18 mouse cellular contexts compared by ENCODE assay signal in genomic region chr17:48064196-48064843, GRCm38 (mm10). TPM values are rescaled to one million over a fixed set of nuclear protein-coding genes. Genes with fewer than 3 reads are reported as not detected.
DNase-seq lines count a peak whose midpoint lies in the region; ATAC-seq lines count a peak whose summit lies in the region.
"Had no signal": no experiment of that assay in that cellular context is flagged by ENCODE, and none has a peak within 500 bp of the region (broad histone marks: within the 10 kb centered on the region; RNA-seq: fewer than 3 reads in every experiment).

No protein-coding gene starts in this region.

- peaks cover 26% of the 10 kb centered on the region for H3K4me1 ChIP-seq in midbrain, embryonic 10.5 days
- peaks cover 10% of the 10 kb centered on the region; the same call in 1 of the 2 replicates for H3K4me1 ChIP-seq in midbrain, embryonic 15.5 days
- peaks cover 15% of the 10 kb centered on the region for H3K4me1 ChIP-seq in forebrain, embryonic 15.5 days
- H3K4me1 ChIP-seq in stomach, embryonic 15.5 days, result peaks cover 7% of the 10 kb centered on the region; the same call in 1 of the 2 replicates

- intact Hi-C loops in left cerebral cortex, postnatal 10 days (cut with DNase I), result no loop called here

- peaks cover 35% of the 10 kb centered on the region for H3K27me3 ChIP-seq in midbrain, embryonic 10.5 days (ENCODE audit: low read depth, poor library complexity, severe bottlenecking)
- H3K27me3 ChIP-seq in midbrain, embryonic 15.5 days (replicated peaks), result no peaks in the 10 kb centered on the region
- H3K27me3 ChIP-seq in forebrain, embryonic 15.5 days, result no peaks in the 10 kb centered on the region
- no peaks in the 10 kb centered on the region for H3K27me3 ChIP-seq in stomach, embryonic 15.5 days (replicated peaks)

- H3K9me3 ChIP-seq in midbrain, embryonic 10.5 days (replicated peaks), result no peaks in the 10 kb centered on the region
- no peaks in the 10 kb centered on the region for H3K9me3 ChIP-seq in midbrain, embryonic 15.5 days
- no peaks in the 10 kb centered on the region for H3K9me3 ChIP-seq in forebrain, embryonic 15.5 days
- H3K9me3 ChIP-seq in stomach, embryonic 15.5 days, result no peaks in the 10 kb centered on the region

- no peaks in the 10 kb centered on the region for H3K36me3 ChIP-seq in midbrain, embryonic 10.5 days
- no peaks in the 10 kb centered on the region for H3K36me3 ChIP-seq in midbrain, embryonic 15.5 days (replicated peaks)
- no peaks in the 10 kb centered on the region for H3K36me3 ChIP-seq in forebrain, embryonic 15.5 days
- H3K36me3 ChIP-seq in stomach, embryonic 15.5 days, result no peaks in the 10 kb centered on the region

- no peak overlapping the region for H3K4me2 ChIP-seq in midbrain, embryonic 15.5 days
- H3K4me2 ChIP-seq in forebrain, embryonic 15.5 days (replicated peaks), result no peak overlapping the region
- no peak overlapping the region for H3K4me2 ChIP-seq in stomach, embryonic 15.5 days

- no peak overlapping the region for H3K9ac ChIP-seq in midbrain, embryonic 15.5 days
- H3K9ac ChIP-seq in forebrain, embryonic 15.5 days (replicated peaks), result no peak overlapping the region
- no peak overlapping the region for H3K9ac ChIP-seq in stomach, embryonic 15.5 days
- H3K9ac ChIP-seq: liver, embryonic 14.5 days had no signal

- 46% methylated on average over 10 of the region's 10 CpGs for WGBS in midbrain, embryonic 10.5 days
- WGBS in midbrain, embryonic 15.5 days, result 42% methylated on average over 10 of the region's 10 CpGs
- 27% methylated on average over 10 of the region's 10 CpGs for WGBS in forebrain, embryonic 15.5 days
- WGBS in stomach, embryonic 15.5 days, result 34% methylated on average over 10 of the region's 10 CpGs

- DNase-seq in adrenal gland, postnatal 14 days, result peak; percentile 0
- no peak for DNase-seq in adrenal gland, adult 18-20 months (ENCODE audit: low spot score in 2 of 2)
- no peak for DNase-seq in midbrain, embryonic 10.5 days (ENCODE audit: low spot score)
- no peak for DNase-seq in cerebellum, adult 11 months
- DNase-seq in left cerebral cortex, postnatal 10 days (ENCODE audit: extremely low spot score in 1 of 2, low spot score in 2 of 2), result no peak
- DNase-seq: adrenal gland, adult 8-10 months; cerebellum, postnatal 36 days; heart, adult 18-20 months; heart, postnatal 10 days; kidney, postnatal 25 days had no signal

- no peak for ATAC-seq in midbrain, embryonic 15.5 days (replicated peaks)
- ATAC-seq in forebrain, embryonic 15.5 days (replicated peaks), result peak; percentile 49; the same call in 1 of the 2 replicates
- ATAC-seq in stomach, embryonic 15.5 days (ENCODE audit: insufficient read depth, low FRiP score, low read depth), result peak; percentile 53; the same call in 1 of the 2 replicates
- ATAC-seq: inflammation-experienced regulatory T-cells, adult 6 months had no signal

- H3K4me3 ChIP-seq in midbrain, embryonic 10.5 days, result no peak overlapping the region
- no peak overlapping the region for H3K4me3 ChIP-seq in midbrain, embryonic 15.5 days
- H3K4me3 ChIP-seq in forebrain, embryonic 15.5 days, result no peak overlapping the region
- H3K4me3 ChIP-seq in stomach, embryonic 15.5 days (replicated peaks), result no peak overlapping the region
- H3K4me3 ChIP-seq: myocyte had no signal

- H3K27ac ChIP-seq in midbrain, embryonic 10.5 days (replicated peaks), result peak overlapping the region; percentile 47
- H3K27ac ChIP-seq in midbrain, embryonic 15.5 days, result no peak overlapping the region
- peak overlapping the region; percentile 37; the same call in 1 of the 2 replicates for H3K27ac ChIP-seq in forebrain, embryonic 15.5 days (replicated peaks)
- H3K27ac ChIP-seq in stomach, embryonic 15.5 days, result no peak overlapping the region
- H3K27ac ChIP-seq: liver, embryonic 14.5 days; macrophage had no signal

RNA-seq across cellular contexts. Expression of gene 1700067P10Rik, which starts 24.8 kb away (rescaled TPM):
- total RNA-seq in adrenal gland, postnatal 14 days (2021), result not detected in 2 replicates
- total RNA-seq in adrenal gland, adult 18-20 months (2021), result not detected
- polyA plus RNA-seq in midbrain, embryonic 10.5 days (2016; fragmentation: Nextera tagmentation; extraction: Ambion mirVana), result not detected in 2 replicates
- polyA plus RNA-seq in midbrain, embryonic 15.5 days (2015; fragmentation: Nextera tagmentation; extraction: Ambion mirVana), result 0.22 TPM in 1 of 2 replicates, not detected in the other
- polyA plus RNA-seq in forebrain, embryonic 15.5 days (2015; fragmentation: Nextera tagmentation; extraction: Ambion mirVana), result not detected in 2 replicates
- polyA plus RNA-seq in stomach, embryonic 15.5 days (2015; fragmentation: Nextera tagmentation; extraction: Ambion mirVana), result not detected in 2 replicates
- total RNA-seq in left cerebral cortex, postnatal 10 days (2021), result not detected
- total RNA-seq: adrenal gland, adult 8-10 months; heart, adult 18-20 months; heart, postnatal 10 days; left cerebral cortex, adult 8-10 months had no signal
- polyA plus RNA-seq: inflammation-experienced regulatory T-cells, adult 6 months; liver, embryonic 14.5 days; macrophage; myocyte had no signal

RNA-seq across cellular contexts. Expression of gene 1700122O11Rik, which starts 26.2 kb away (rescaled TPM):
- total RNA-seq in adrenal gland, postnatal 14 days (2021), result not detected in 2 replicates
- total RNA-seq in adrenal gland, adult 18-20 months (2021), result not detected
- not detected in 2 replicates for polyA plus RNA-seq in midbrain, embryonic 10.5 days (2016; fragmentation: Nextera tagmentation; extraction: Ambion mirVana)
- not detected in 2 replicates for polyA plus RNA-seq in midbrain, embryonic 15.5 days (2015; fragmentation: Nextera tagmentation; extraction: Ambion mirVana)
- not detected in 2 replicates for polyA plus RNA-seq in forebrain, embryonic 15.5 days (2015; fragmentation: Nextera tagmentation; extraction: Ambion mirVana)
- 0.18 TPM in 1 of 2 replicates, not detected in the other for polyA plus RNA-seq in stomach, embryonic 15.5 days (2015; fragmentation: Nextera tagmentation; extraction: Ambion mirVana)
- total RNA-seq in left cerebral cortex, postnatal 10 days (2021), result not detected
- total RNA-seq: heart, adult 18-20 months; heart, postnatal 10 days; left cerebral cortex, adult 8-10 months had no signal
- polyA plus RNA-seq: inflammation-experienced regulatory T-cells, adult 6 months; liver, embryonic 14.5 days; macrophage; myocyte had no signal

Comparison
In these comparisons a context has a peak if more than half of its experiments do, and no peak if none do; other contexts are left out.
1. H3K27ac ChIP-seq: peak in midbrain, embryonic 10.5 days (single experiment) and forebrain, embryonic 15.5 days (single experiment); none in midbrain, embryonic 15.5 days (single experiment) and stomach, embryonic 15.5 days (single experiment).